Mouse (Mus musculus) stomach, embryonic 15.5 days (tissue): ENCODE measurements around the gene Mcpt8. TPM values are rescaled to one million over a fixed set of nuclear protein-coding genes. Genes with fewer than 3 reads are reported as not detected.
"Not testable (repeated sequence)": the region's sequence is repeated elsewhere in the genome, so short reads cannot be mapped to it uniquely, and the experiment has no call there.

ENCODE experiments used
- ATAC-seq: fragments of 200-750 bp; cut with Nextera tagmentation; 2 replicates; pipeline ENCODE4 v1.8.0; 2017; ENCODE audit warnings: low read depth, moderate number of reproducible peaks, moderate TSS enrichment; ENCODE audit not compliant: insufficient read depth, low FRiP score
- H3K27ac ChIP-seq: fragments of 300-500 bp; sonication (generic); 2 replicates; pipeline ENCODE4 v1.5.1; 2015; ENCODE audit warnings: mild to moderate bottlenecking, inconsistent platforms
- H3K27me3 ChIP-seq: fragments of 300-500 bp; sonication (generic); replicated peaks from 2 replicates; pipeline ENCODE4 v1.6.1; 2015; ENCODE audit warnings: inconsistent platforms
- H3K36me3 ChIP-seq: fragments of 300-500 bp; sonication (generic); 2 replicates; pipeline ENCODE4 v1.6.1; 2015; ENCODE audit warnings: inconsistent platforms
- H3K4me1 ChIP-seq: fragments of 300-500 bp; sonication (generic); 2 replicates; pipeline ENCODE4 v1.6.1; 2015; ENCODE audit warnings: inconsistent platforms
- H3K4me2 ChIP-seq: fragments of 300-500 bp; sonication (generic); 2 replicates; pipeline ENCODE4 v1.6.1; 2015; ENCODE audit warnings: mild to moderate bottlenecking, inconsistent platforms
- H3K4me3 ChIP-seq: fragments of 300-500 bp; sonication (generic); replicated peaks from 2 replicates; pipeline ENCODE4 v1.5.1; 2015; ENCODE audit warnings: inconsistent platforms
- H3K9ac ChIP-seq: fragments of 300-500 bp; sonication (generic); 2 replicates; pipeline ENCODE4 v1.6.1; 2015; ENCODE audit warnings: inconsistent platforms
- H3K9me3 ChIP-seq: fragments of 300-500 bp; sonication (generic); 2 replicates; pipeline ENCODE4 v1.6.1; 2016; ENCODE audit warnings: inconsistent platforms
- WGBS: fragments of 180-500 bp; shearing (Covaris S2); methylation state at CpG from one replicate; pipeline ENCODE4 v1.1.7; 2015; 5-methylcytosine and 5-hydroxymethylcytosine counted together
- microRNA-seq: library from miRNA; unstranded; fragments of <30 nt; microRNA quantifications from one replicate; pipeline ENCODE4, GENCODE M21; 2016
- polyA plus RNA-seq: library from polyadenylated mRNA; unstranded; fragments of >200 nt; fragmentation: Nextera tagmentation; extraction: Ambion mirVana; gene quantifications from 2 replicates; pipeline ENCODE4 v1.2.1, GENCODE M21; 2015

Gene Mcpt8
- polyA plus RNA-seq, 1 experiment from 2014 or later: 4.2 TPM

GRCm38 (mm10) chr14:56097597-56097996 lies 12.5 kb upstream of the Mcpt8 start:
- Histone ChIP-seq H3K4me2 (no peak overlapping the region), H3K9ac (no peak overlapping the region), H3K27ac (no peak overlapping the region), H3K36me3 (no peaks in the 10 kb centered on the region), H3K27me3 (no peaks in the 10 kb centered on the region), H3K4me3 (no peak overlapping the region), H3K9me3 (no peaks in the 10 kb centered on the region), H3K4me1 (peaks cover 2% of the 10 kb centered on the region; the same call in 1 of the 2 replicates)
- no peak for ATAC-seq
- WGBS: 66% methylated on average over 1 of the region's 1 CpGs

GRCm38 (mm10) chr14:56093353-56093752 lies 8.3 kb upstream of the Mcpt8 start:
- no peak for ATAC-seq
- 65% methylated on average over 2 of the region's 2 CpGs for WGBS
- H3K4me3 ChIP-seq: no peak overlapping the region
- H3K36me3 ChIP-seq: no peaks in the 10 kb centered on the region
- H3K4me1 ChIP-seq: no peaks in the 10 kb centered on the region
- H3K9me3 ChIP-seq: no peaks in the 10 kb centered on the region
- no peak overlapping the region for H3K4me2 ChIP-seq
- no peak overlapping the region for H3K27ac ChIP-seq
- no peaks in the 10 kb centered on the region for H3K27me3 ChIP-seq
- no peak overlapping the region for H3K9ac ChIP-seq

GRCm38 (mm10) chr14:56086711-56087110 lies 1.6 kb upstream of the Mcpt8 start:
- WGBS: 67% methylated on average over 3 of the region's 3 CpGs

GRCm38 (mm10) chr14:56082016-56082415 lies 3.1 kb downstream of the Mcpt8 start:
- no peak overlapping the region for H3K4me3 ChIP-seq
- 89% methylated on average over 4 of the region's 4 CpGs for WGBS
- no peaks in the 10 kb centered on the region for H3K27me3 ChIP-seq
- no peaks in the 10 kb centered on the region for H3K4me1 ChIP-seq
- no peaks in the 10 kb centered on the region for H3K36me3 ChIP-seq
- H3K9ac ChIP-seq: no peak overlapping the region
- no peak for ATAC-seq
- H3K27ac ChIP-seq: no peak overlapping the region
- H3K4me2 ChIP-seq: no peak overlapping the region
- no peaks in the 10 kb centered on the region for H3K9me3 ChIP-seq

More at GRCm38 (mm10) chr14:56086711-56087110, 1.6 kb upstream of the Mcpt8 start:
- H3K4me2 ChIP-seq: no peak overlapping the region
- H3K9ac ChIP-seq: no peak overlapping the region
- H3K27ac ChIP-seq: no peak overlapping the region
- H3K4me3 ChIP-seq: no peak overlapping the region
- H3K4me1 ChIP-seq: no peaks in the 10 kb centered on the region
- no peaks in the 10 kb centered on the region for H3K36me3 ChIP-seq
- H3K9me3 ChIP-seq: no peaks in the 10 kb centered on the region
- no peak for ATAC-seq
- H3K27me3 ChIP-seq: no peaks in the 10 kb centered on the region

DNA sequence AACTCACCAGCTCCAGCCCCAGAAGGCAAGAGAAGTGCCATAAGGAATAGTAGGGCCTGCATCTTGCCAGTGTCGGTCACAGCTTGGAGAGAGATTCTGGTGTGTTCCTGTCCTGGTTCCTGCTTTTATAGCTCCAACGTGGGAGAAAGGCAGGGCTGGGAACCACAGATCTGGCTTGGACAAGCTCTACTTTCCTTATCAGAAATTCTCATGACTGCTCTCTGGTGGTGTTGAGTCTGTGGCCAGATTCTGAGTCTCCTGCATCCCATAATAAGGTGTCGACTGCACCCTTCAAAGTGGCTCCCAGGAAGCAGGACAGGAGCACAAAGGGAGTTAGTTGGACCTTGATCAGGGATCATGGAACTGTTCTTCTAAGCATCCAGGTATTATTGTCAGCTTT lies 22.9 kb downstream of the Mcpt8 start, which contains the start of gene Mcpt4:
Gene Mcpt4 (minus strand): TSS at position 101 of the 400 bp plus-strand sequence.
- WGBS: 59% methylated on average over 3 of the region's 3 CpGs
- not testable (repeated sequence) for ATAC-seq

DNA sequence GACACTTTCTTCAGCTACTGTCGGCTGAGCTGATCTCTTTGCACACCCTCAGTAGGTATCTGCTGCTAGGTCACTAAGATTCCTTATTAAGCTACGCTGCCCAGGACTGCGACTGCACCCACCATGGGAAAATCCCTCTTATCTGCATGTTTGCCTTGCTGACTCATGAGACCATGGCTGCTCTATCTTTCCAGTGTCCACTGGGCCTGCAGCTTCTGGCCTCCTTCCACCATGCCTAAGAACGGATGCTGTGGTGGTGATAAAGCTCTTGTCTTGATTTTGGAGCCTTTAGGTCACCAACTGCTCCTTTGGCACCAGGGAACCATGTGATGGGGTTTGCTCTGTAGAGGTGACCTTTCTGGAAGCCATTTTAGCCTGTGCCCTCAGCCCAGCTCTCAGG lies 27.4 kb downstream of the Mcpt8 start:
- H3K4me3 ChIP-seq: no peak overlapping the region
- H3K9ac ChIP-seq: no peak overlapping the region
- 64% methylated on average over 4 of the region's 4 CpGs for WGBS
- ATAC-seq: no peak
- H3K27ac ChIP-seq: no peak overlapping the region
- no peak overlapping the region for H3K4me2 ChIP-seq
- no peaks in the 10 kb centered on the region for H3K4me1 ChIP-seq
- no peaks in the 10 kb centered on the region for H3K27me3 ChIP-seq
- no peaks in the 10 kb centered on the region for H3K9me3 ChIP-seq
- no peaks in the 10 kb centered on the region for H3K36me3 ChIP-seq

More for the DNA sequence above, 22.9 kb downstream of the Mcpt8 start, which contains the start of gene Mcpt4:
- H3K4me3 ChIP-seq, H3K27me3 ChIP-seq, H3K9ac ChIP-seq, H3K27ac ChIP-seq, H3K4me1 ChIP-seq, H3K9me3 ChIP-seq, H3K36me3 ChIP-seq, H3K4me2 ChIP-seq: not testable (repeated sequence)

DNA sequence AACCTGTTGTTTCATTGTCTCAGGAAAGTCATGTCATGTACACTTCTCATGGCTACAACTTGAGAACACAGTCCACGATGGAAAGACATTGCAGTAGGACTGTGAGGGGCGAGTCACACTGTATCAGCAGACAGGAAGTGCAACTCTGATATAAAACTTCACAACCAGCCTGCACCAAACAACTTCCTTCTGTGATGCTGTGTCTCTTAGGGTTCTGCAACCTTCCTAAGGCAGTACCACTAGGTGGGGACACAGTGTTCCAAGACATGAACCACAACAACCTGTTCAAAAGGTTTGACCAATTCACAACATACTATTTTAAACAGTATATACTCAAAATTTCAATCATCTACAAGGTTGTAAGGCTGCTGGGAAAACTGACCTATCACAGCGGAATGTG lies 29.7 kb downstream of the Mcpt8 start:
- Histone ChIP-seq H3K4me1 (no peaks in the 10 kb centered on the region), H3K9me3 (no peaks in the 10 kb centered on the region), H3K4me2 (no peak overlapping the region), H3K4me3 (no peak overlapping the region), H3K9ac (no peak overlapping the region), H3K36me3 (no peaks in the 10 kb centered on the region), H3K27ac (no peak overlapping the region), H3K27me3 (no peaks in the 10 kb centered on the region)
- ATAC-seq: no peak
- WGBS: 78% methylated on average over 3 of the region's 3 CpGs

- WGBS: 66% methylated on average over 1 of the region's 1 CpGs
- not testable (repeated sequence) for H3K9ac ChIP-seq, H3K27me3 ChIP-seq
Observed at GRCm38 (mm10) chr14:56041792-56042191, 43.3 kb downstream of the Mcpt8 start, which contains the start of gene Mcpt2. TSS of gene Mcpt2 (plus strand) at chr14:56042041.

DNA sequence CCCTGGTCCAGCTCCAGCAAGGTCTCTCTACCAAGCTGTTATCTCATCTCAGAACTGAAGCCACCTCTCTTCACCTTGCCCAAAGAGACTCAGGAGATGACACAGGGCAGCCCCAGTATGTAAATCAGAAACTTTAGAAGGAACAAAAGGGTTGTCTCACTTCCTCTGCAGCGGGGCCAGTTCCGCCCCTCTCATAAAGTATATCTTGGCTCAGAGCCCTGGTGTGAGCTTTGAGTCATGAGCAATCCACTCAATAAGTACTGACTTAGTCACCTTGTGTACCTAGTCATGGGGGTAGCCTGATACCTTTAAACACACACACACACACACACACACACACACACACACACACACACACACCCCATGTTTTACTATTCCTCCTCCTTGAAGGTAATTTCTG lies 50.6 kb downstream of the Mcpt8 start:
- no peaks in the 10 kb centered on the region for H3K4me1 ChIP-seq
- no peak overlapping the region for H3K4me2 ChIP-seq
- ATAC-seq: peak; percentile 58; the same call in 1 of the 2 replicates
- H3K27me3 ChIP-seq: no peaks in the 10 kb centered on the region
- 37% methylated on average over 2 of the region's 2 CpGs for WGBS
- H3K4me3 ChIP-seq: no peak overlapping the region
- H3K36me3 ChIP-seq: no peaks in the 10 kb centered on the region
- no peaks in the 10 kb centered on the region for H3K9me3 ChIP-seq
- no peak overlapping the region for H3K27ac ChIP-seq
- H3K9ac ChIP-seq: no peak overlapping the region

More at GRCm38 (mm10) chr14:56041792-56042191, 43.3 kb downstream of the Mcpt8 start, which contains the start of gene Mcpt2:
- H3K9me3 ChIP-seq, H3K4me2 ChIP-seq, ATAC-seq, H3K4me3 ChIP-seq, H3K4me1 ChIP-seq, H3K27ac ChIP-seq, H3K36me3 ChIP-seq: not testable (repeated sequence)

Small RNAs within 50 kb of the gene (microRNA-seq; reads per million reads assigned to microRNA genes)
- not detected for gene Mir6949

Other genes with a start within 250 kb of the Mcpt8 start
- 15.4 and 18.5 TPM in 2 replicates for gene Nynrin, start 231.3 kb downstream of the Mcpt8 start, polyA plus RNA-seq
- gene Cbln3, start 200.9 kb downstream of the Mcpt8 start, polyA plus RNA-seq: 0.42 and 0.46 TPM in 2 replicates
- 16.5 and 18.1 TPM in 2 replicates for gene Khnyn, start 200.3 kb downstream of the Mcpt8 start, polyA plus RNA-seq
- gene Sdr39u1, start 185.0 kb downstream of the Mcpt8 start, polyA plus RNA-seq: 56.0 and 65.7 TPM in 2 replicates
- 23.0 and 27.4 TPM in 2 replicates for gene Cma1, start 140.6 kb downstream of the Mcpt8 start, polyA plus RNA-seq
- not detected in 2 replicates for gene Cma2, start 134.3 kb downstream of the Mcpt8 start, polyA plus RNA-seq
- 0.48 and 0.57 TPM in 2 replicates for gene Mcpt1, start 67.3 kb downstream of the Mcpt8 start, polyA plus RNA-seq
- gene Mcpt9, start 54.8 kb downstream of the Mcpt8 start, polyA plus RNA-seq: not detected in 2 replicates
- gene Mcpt2, start 43.2 kb downstream of the Mcpt8 start, polyA plus RNA-seq: 0.37 and 0.49 TPM in 2 replicates
- 1.4 TPM in 2 replicates for gene Mcpt4, start 23.0 kb downstream of the Mcpt8 start, polyA plus RNA-seq
- 1.0 and 3.2 TPM in 2 replicates for gene Ctsg, start 17.3 kb upstream of the Mcpt8 start, polyA plus RNA-seq
- gene Gzme, start 35.4 kb upstream of the Mcpt8 start, polyA plus RNA-seq: not detected in 2 replicates
- gene Gzmd, start 47.3 kb upstream of the Mcpt8 start, polyA plus RNA-seq: not detected in 2 replicates
- gene Gzmg, start 74.3 kb upstream of the Mcpt8 start, polyA plus RNA-seq: not detected in 2 replicates
- gene Gzmn, start 89.3 kb upstream of the Mcpt8 start, polyA plus RNA-seq: not detected in 2 replicates
- gene Gzmf, start 126.1 kb upstream of the Mcpt8 start, polyA plus RNA-seq: not detected in 2 replicates
- gene Gzmc, start 149.4 kb upstream of the Mcpt8 start, polyA plus RNA-seq: not detected in 2 replicates
- 1.0 and 1.7 TPM in 2 replicates for gene Gzmb, start 177.0 kb upstream of the Mcpt8 start, polyA plus RNA-seq